Mouse (Mus musculus) testis, adult 2 months (tissue): ENCODE data around the gene Slc16a3. TPM values are rescaled to one million over a fixed set of nuclear protein-coding genes. Genes with fewer than 3 reads are reported as not detected.

Source experiments
- H3K27ac ChIP-seq: fragments of 200-500 bp; 2 replicates; pipeline ENCODE4 v1.5.1; 2012; ENCODE audit warnings: low read depth, low read length; ENCODE audit not compliant: control insufficient read depth, insufficient read depth
- H3K27me3 ChIP-seq: fragments of 200-500 bp; 2 replicates; pipeline ENCODE4 v1.6.1; 2012; ENCODE audit warnings: mild to moderate bottlenecking, low read length, moderate library complexity; ENCODE audit not compliant: control insufficient read depth, insufficient read depth
- H3K36me3 ChIP-seq: fragments of 200-500 bp; 2 replicates; pipeline ENCODE4 v1.6.1; 2012; ENCODE audit warnings: mild to moderate bottlenecking, low read length; ENCODE audit not compliant: control insufficient read depth, insufficient read depth
- H3K4me1 ChIP-seq: fragments of 200-500 bp; 2 replicates; pipeline ENCODE4 v1.6.1; 2012; ENCODE audit warnings: low read length; ENCODE audit not compliant: control insufficient read depth, insufficient read depth
- H3K4me3 ChIP-seq: fragments of 200-500 bp; 2 replicates; pipeline ENCODE4 v1.5.1; 2012; ENCODE audit warnings: low read depth, mild to moderate bottlenecking, low read length, moderate library complexity, mixed read lengths; ENCODE audit not compliant: control insufficient read depth
- CTCF ChIP-seq: fragments of 200-500 bp; IDR thresholded peaks from 2 replicates; pipeline ENCODE4 v1.5.1; 2012; ENCODE audit warnings: low read depth, mild to moderate bottlenecking, inconsistent platforms, low read length, moderate library complexity; ENCODE audit not compliant: control insufficient read depth, insufficient read depth, insufficient replicate concordance
- POLR2A ChIP-seq: fragments of 200-500 bp; IDR thresholded peaks from 2 replicates; pipeline ENCODE4 v1.6.1; 2012; ENCODE audit warnings: low read depth, mild to moderate bottlenecking, inconsistent platforms, low read length, moderate library complexity; ENCODE audit not compliant: control insufficient read depth
- polyA plus RNA-seq: library from polyadenylated mRNA; depleted of rRNA; stranded (reverse); fragments of >200 nt; gene quantifications from 2 replicates; pipeline ENCODE4 v1.2.3, GENCODE M21; 2012; rRNA removed

The Slc16a3 gene
- polyA plus RNA-seq, 1 experiment: 3.7 TPM

- Histone ChIP-seq H3K4me1 (no peaks in the 10 kb centered on the region), H3K4me3 (no peak overlapping the region), H3K27me3 (no peaks in the 10 kb centered on the region), H3K27ac (no peak overlapping the region), H3K36me3 (no peaks in the 10 kb centered on the region)
- TF ChIP-seq POLR2A: no peak
- no peak for TF ChIP-seq CTCF
These were observed 53.7 kb downstream of the Slc16a3 start for GRCm38 (mm10) chr11:121001966-121002365.

GRCm38 (mm10) chr11:121004281-121004680, 56.0 kb downstream of the Slc16a3 start:
- H3K4me1 ChIP-seq: no peaks in the 10 kb centered on the region
- no peaks in the 10 kb centered on the region for H3K36me3 ChIP-seq
- no peak for TF ChIP-seq CTCF
- H3K27ac ChIP-seq: no peak overlapping the region
- H3K27me3 ChIP-seq: no peaks in the 10 kb centered on the region
- no peak overlapping the region for H3K4me3 ChIP-seq

GRCm38 (mm10) chr11:121006184-121006583, 57.9 kb downstream of the Slc16a3 start:
- no peaks in the 10 kb centered on the region for H3K27me3 ChIP-seq
- no peaks in the 10 kb centered on the region for H3K4me1 ChIP-seq
- H3K4me3 ChIP-seq: no peak overlapping the region
- TF ChIP-seq CTCF (no peak), POLR2A (no peak)
- no peak overlapping the region for H3K27ac ChIP-seq
- H3K36me3 ChIP-seq: no peaks in the 10 kb centered on the region

- H3K36me3 ChIP-seq: no peaks in the 10 kb centered on the region
- no peaks in the 10 kb centered on the region for H3K27me3 ChIP-seq
- no peak overlapping the region for H3K27ac ChIP-seq
- peaks cover 7% of the 10 kb centered on the region for H3K4me1 ChIP-seq
- TF ChIP-seq POLR2A (no peak), CTCF (no peak)
- H3K4me3 ChIP-seq: no peak overlapping the region
These were observed 61.9 kb downstream of the Slc16a3 start for GRCm38 (mm10) chr11:121010044-121010755.

Other genes starting within 250 kb of the Slc16a3 start
- 54.5 and 59.7 TPM in 2 replicates for gene Cenpx, start 234.7 kb upstream of the Slc16a3 start, polyA plus RNA-seq
- gene Lrrc45, start 234.6 kb upstream of the Slc16a3 start, polyA plus RNA-seq: 10.7 and 12.3 TPM in 2 replicates
- gene Rac3, start 227.0 kb upstream of the Slc16a3 start, polyA plus RNA-seq: 3.1 and 4.1 TPM in 2 replicates
- gene Dcxr, start 221.2 kb upstream of the Slc16a3 start, polyA plus RNA-seq: 3.7 and 5.5 TPM in 2 replicates
- 7.7 and 9.4 TPM in 2 replicates for gene Cbr2, start 216.4 kb upstream of the Slc16a3 start, polyA plus RNA-seq
- gene Hmga1b, start 185.7 kb upstream of the Slc16a3 start, polyA plus RNA-seq: 7.0 and 8.7 TPM in 2 replicates
- 11.1 and 11.3 TPM in 2 replicates for gene Rfng, start 164.3 kb upstream of the Slc16a3 start, polyA plus RNA-seq
- gene Gps1, start 164.2 kb upstream of the Slc16a3 start, polyA plus RNA-seq: 233 and 245 TPM in 2 replicates
- gene Dus1l, start 152.1 kb upstream of the Slc16a3 start, polyA plus RNA-seq: 51.1 and 51.7 TPM in 2 replicates
- gene Fasn, start 123.9 kb upstream of the Slc16a3 start, polyA plus RNA-seq: 71.2 and 72.1 TPM in 2 replicates
- gene Ccdc57, start 15.6 kb upstream of the Slc16a3 start, polyA plus RNA-seq: 34.6 and 37.5 TPM in 2 replicates
- gene Csnk1d, start 42.9 kb downstream of the Slc16a3 start, polyA plus RNA-seq: 97.0 and 111 TPM in 2 replicates
- 0.71 and 0.95 TPM in 2 replicates for gene Cd7, start 90.9 kb downstream of the Slc16a3 start, polyA plus RNA-seq
- gene Sectm1b, start 115.1 kb downstream of the Slc16a3 start, polyA plus RNA-seq: not detected in 2 replicates
- 8.9 and 9.0 TPM in 2 replicates for gene Sectm1a, start 132.7 kb downstream of the Slc16a3 start, polyA plus RNA-seq
- 23.9 and 27.6 TPM in 2 replicates for gene Tex19.2, start 170.2 kb downstream of the Slc16a3 start, polyA plus RNA-seq
- gene Tex19.1, start 197.7 kb downstream of the Slc16a3 start, polyA plus RNA-seq: 11.7 and 16.1 TPM in 2 replicates
- gene Uts2r, start 211.8 kb downstream of the Slc16a3 start, polyA plus RNA-seq: 0.31 and 0.35 TPM in 2 replicates